Mouse (Mus musculus): ENCODE results near the gene Abcb5. TPM values are rescaled to one million over a fixed set of nuclear protein-coding genes. Genes with fewer than 3 reads are reported as not detected.

Gene Abcb5
- total RNA-seq, 2 experiments from 2014 or later = not detected

Other genes with a start within 250 kb of the Abcb5 start
- gene Sp8, start 120.1 kb downstream of the Abcb5 start, total RNA-seq (2021) = not detected